19 mouse cellular contexts compared by ENCODE assay signal in genomic region chr11:117839021-117839420, GRCm38 (mm10). TPM values are rescaled to one million over a fixed set of nuclear protein-coding genes. Genes with fewer than 3 reads are reported as not detected.
A peak's percentile ranks its signal among the peaks of the same experiment; 100 is the strongest.
DNase-seq lines count a peak whose midpoint lies in the region; ATAC-seq lines count a peak whose summit lies in the region.
"Had no signal": no experiment of that assay in that cellular context is flagged by ENCODE, and none has a peak within 500 bp of the region (broad histone marks: within the 10 kb centered on the region; RNA-seq: fewer than 3 reads in every experiment).

No protein-coding gene starts in this region.

- no peaks in the 10 kb centered on the region for H3K27me3 ChIP-seq in embryonic facial prominence, embryonic 13.5 days
- H3K27me3 ChIP-seq in embryonic facial prominence, embryonic 10.5 days (replicated peaks; ENCODE audit: low read depth, poor library complexity, severe bottlenecking), result no peaks in the 10 kb centered on the region
- no peaks in the 10 kb centered on the region for H3K27me3 ChIP-seq in liver, embryonic 13.5 days
- H3K27me3 ChIP-seq in stomach, embryonic 16.5 days (ENCODE audit: control insufficient read depth, insufficient read depth, low read length), result no peaks in the 10 kb centered on the region
- H3K27me3 ChIP-seq: CH12.LX; neural tube, embryonic 13.5 days; Patski had no signal

- 0 out of 2 replicates have a peak overlapping the region, but pooled peaks have one; percentile 3 for H3K27ac ChIP-seq in embryonic facial prominence, embryonic 13.5 days
- H3K27ac ChIP-seq in embryonic facial prominence, embryonic 10.5 days (replicated peaks), result no peak overlapping the region
- peak overlapping the region; percentile 94 for H3K27ac ChIP-seq in liver, embryonic 13.5 days
- H3K27ac ChIP-seq in stomach, embryonic 16.5 days (ENCODE audit: low read length), result peak overlapping the region; percentile 80
- H3K27ac ChIP-seq: hindbrain, embryonic 10.5 days; left cerebral cortex, adult 2 months; macrophage; neural tube, embryonic 13.5 days had no signal

- peaks cover 13% of the 10 kb centered on the region for H3K4me1 ChIP-seq in embryonic facial prominence, embryonic 13.5 days
- peaks cover 21% of the 10 kb centered on the region for H3K4me1 ChIP-seq in embryonic facial prominence, embryonic 10.5 days
- H3K4me1 ChIP-seq in liver, embryonic 13.5 days (replicated peaks), result peaks cover 73% of the 10 kb centered on the region
- H3K4me1 ChIP-seq in stomach, embryonic 16.5 days (ENCODE audit: control insufficient read depth, insufficient read depth, low read length), result peaks cover 5% of the 10 kb centered on the region

- H3K9me3 ChIP-seq in embryonic facial prominence, embryonic 13.5 days, result no peaks in the 10 kb centered on the region
- H3K9me3 ChIP-seq in embryonic facial prominence, embryonic 10.5 days, result no peaks in the 10 kb centered on the region
- no peaks in the 10 kb centered on the region for H3K9me3 ChIP-seq in liver, embryonic 13.5 days (replicated peaks)
- H3K9me3 ChIP-seq in stomach, embryonic 16.5 days (replicated peaks; ENCODE audit: control insufficient read depth, low read length), result no peaks in the 10 kb centered on the region
- H3K9me3 ChIP-seq: hindbrain, embryonic 10.5 days; neural tube, embryonic 13.5 days had no signal

- H3K36me3 ChIP-seq in embryonic facial prominence, embryonic 13.5 days, result no peaks in the 10 kb centered on the region
- no peaks in the 10 kb centered on the region for H3K36me3 ChIP-seq in embryonic facial prominence, embryonic 10.5 days (replicated peaks)
- no peaks in the 10 kb centered on the region for H3K36me3 ChIP-seq in liver, embryonic 13.5 days
- no peaks in the 10 kb centered on the region for H3K36me3 ChIP-seq in stomach, embryonic 16.5 days (ENCODE audit: control insufficient read depth, insufficient read depth, low read length)
- H3K36me3 ChIP-seq: hindbrain, embryonic 10.5 days; neural tube, embryonic 13.5 days had no signal

- DNase-seq in embryonic facial prominence, embryonic 10.5 days (ENCODE audit: low spot score), result no peak
- peak; percentile 34 for DNase-seq in left cerebral cortex, postnatal 4 days
- no peak for DNase-seq in left cerebral cortex, adult 18-20 months (ENCODE audit: low spot score in 2 of 2)
- no peak for DNase-seq in liver, embryonic 13.5 days
- no peak for DNase-seq in cerebellum, adult 18-20 months
- DNase-seq in cerebellum, adult 9-10 months, result no peak
- DNase-seq: lung, adult 18-20 months had no signal

- intact Hi-C loops in left cerebral cortex, postnatal 4 days (cut with DNase I), result no loop called here

- no peak for ATAC-seq in embryonic facial prominence, embryonic 13.5 days (ENCODE audit: insufficient number of reproducible peaks, insufficient read depth, low FRiP score, low TSS enrichment, low read depth)
- no peak for ATAC-seq in liver, embryonic 13.5 days (ENCODE audit: low read depth)
- no peak for ATAC-seq in stomach, embryonic 16.5 days (ENCODE audit: insufficient read depth, low FRiP score)
- ATAC-seq: Patski had no signal

- no peak overlapping the region for H3K4me3 ChIP-seq in embryonic facial prominence, embryonic 13.5 days
- H3K4me3 ChIP-seq in embryonic facial prominence, embryonic 10.5 days, result no peak overlapping the region
- peak overlapping the region; percentile 21; the same call in 1 of the 2 replicates for H3K4me3 ChIP-seq in liver, embryonic 13.5 days (replicated peaks)
- no peak overlapping the region for H3K4me3 ChIP-seq in stomach, embryonic 16.5 days (replicated peaks; ENCODE audit: low read length)
- H3K4me3 ChIP-seq: hindbrain, embryonic 10.5 days; left cerebral cortex, adult 2 months; neural tube, embryonic 13.5 days had no signal

- WGBS in embryonic facial prominence, embryonic 13.5 days, result 96% methylated on average over 1 of the region's 1 CpGs
- 92% methylated on average over 1 of the region's 1 CpGs for WGBS in embryonic facial prominence, embryonic 10.5 days
- WGBS in liver, embryonic 13.5 days (ENCODE audit: insufficient replicate concordance), result 25% methylated on average over 1 of the region's 1 CpGs
- WGBS in stomach, embryonic 16.5 days, result 75% methylated on average over 1 of the region's 1 CpGs

- H3K4me2 ChIP-seq in embryonic facial prominence, embryonic 13.5 days, result no peak overlapping the region
- peak overlapping the region; percentile 52 for H3K4me2 ChIP-seq in liver, embryonic 13.5 days
- H3K4me2 ChIP-seq in stomach, embryonic 16.5 days (ENCODE audit: low read depth, low read length), result no peak overlapping the region
- H3K4me2 ChIP-seq: neural tube, embryonic 13.5 days had no signal

- H3K9ac ChIP-seq in embryonic facial prominence, embryonic 13.5 days, result no peak overlapping the region
- H3K9ac ChIP-seq in liver, embryonic 13.5 days, result peak overlapping the region; percentile 60
- no peak overlapping the region for H3K9ac ChIP-seq in stomach, embryonic 16.5 days (ENCODE audit: low read length)
- H3K9ac ChIP-seq: neural tube, embryonic 13.5 days had no signal

RNA-seq across cellular contexts. Expression of gene Birc5, which starts 10.0 kb away (rescaled TPM):
- polyA plus RNA-seq in embryonic facial prominence, embryonic 13.5 days (2015; fragmentation: Nextera tagmentation; extraction: Ambion mirVana), result 326 and 344 TPM in 2 replicates
- 405 and 416 TPM in 2 replicates for polyA plus RNA-seq in embryonic facial prominence, embryonic 10.5 days (2016; fragmentation: Nextera tagmentation; extraction: Ambion mirVana)
- 1 to 10 TPM; 6.3 to 6.7 TPM for total RNA-seq in left cerebral cortex, postnatal 4 days (2021)
- total RNA-seq in left cerebral cortex, adult 18-20 months (2021), result under 1 TPM; 0.65 to 0.87 TPM
- 407 and 437 TPM in 2 replicates for polyA plus RNA-seq in liver, embryonic 13.5 days (2015; fragmentation: Nextera tagmentation; extraction: Ambion mirVana)
- polyA plus RNA-seq in stomach, embryonic 16.5 days (2015; fragmentation: Nextera tagmentation; extraction: Ambion mirVana), result 230 and 247 TPM in 2 replicates

RNA-seq across cellular contexts. Expression of gene Tk1, which starts 13.1 kb away (rescaled TPM):
- polyA plus RNA-seq in embryonic facial prominence, embryonic 13.5 days (2015; fragmentation: Nextera tagmentation; extraction: Ambion mirVana), result 143 and 150 TPM in 2 replicates
- 156 and 161 TPM in 2 replicates for polyA plus RNA-seq in embryonic facial prominence, embryonic 10.5 days (2016; fragmentation: Nextera tagmentation; extraction: Ambion mirVana)
- total RNA-seq in left cerebral cortex, postnatal 4 days (2021), result 1 to 10 TPM; 8.9 to 9.0 TPM
- under 1 TPM; 0.84 to 0.98 TPM for total RNA-seq in left cerebral cortex, adult 18-20 months (2021)
- 150 TPM in 2 replicates for polyA plus RNA-seq in liver, embryonic 13.5 days (2015; fragmentation: Nextera tagmentation; extraction: Ambion mirVana)
- 120 and 128 TPM in 2 replicates for polyA plus RNA-seq in stomach, embryonic 16.5 days (2015; fragmentation: Nextera tagmentation; extraction: Ambion mirVana)

RNA-seq across cellular contexts. Expression of gene Afmid, which starts 13.3 kb away (rescaled TPM):
- 4.2 and 5.1 TPM in 2 replicates for polyA plus RNA-seq in embryonic facial prominence, embryonic 13.5 days (2015; fragmentation: Nextera tagmentation; extraction: Ambion mirVana)
- polyA plus RNA-seq in embryonic facial prominence, embryonic 10.5 days (2016; fragmentation: Nextera tagmentation; extraction: Ambion mirVana), result 3.5 and 4.8 TPM in 2 replicates
- total RNA-seq in left cerebral cortex, postnatal 4 days (2021), result 10 to 100 TPM in 1 of 2 experiments, 1 to 10 TPM in 1; 7.8 to 11.5 TPM
- 1 to 10 TPM; 4.1 to 6.3 TPM for total RNA-seq in left cerebral cortex, adult 18-20 months (2021)
- 7.8 and 8.8 TPM in 2 replicates for polyA plus RNA-seq in liver, embryonic 13.5 days (2015; fragmentation: Nextera tagmentation; extraction: Ambion mirVana)
- 6.8 and 8.5 TPM in 2 replicates for polyA plus RNA-seq in stomach, embryonic 16.5 days (2015; fragmentation: Nextera tagmentation; extraction: Ambion mirVana)

RNA-seq across cellular contexts. Expression of gene Tmem235, which starts 21.5 kb away (rescaled TPM):
- not detected in 2 replicates for polyA plus RNA-seq in embryonic facial prominence, embryonic 13.5 days (2015; fragmentation: Nextera tagmentation; extraction: Ambion mirVana)
- 0.10 TPM in 1 of 2 replicates, not detected in the other for polyA plus RNA-seq in embryonic facial prominence, embryonic 10.5 days (2016; fragmentation: Nextera tagmentation; extraction: Ambion mirVana)
- total RNA-seq in left cerebral cortex, postnatal 4 days (2021), result not detected
- total RNA-seq in left cerebral cortex, adult 18-20 months (2021), result not detected
- polyA plus RNA-seq in liver, embryonic 13.5 days (2015; fragmentation: Nextera tagmentation; extraction: Ambion mirVana), result not detected in 2 replicates
- polyA plus RNA-seq in stomach, embryonic 16.5 days (2015; fragmentation: Nextera tagmentation; extraction: Ambion mirVana), result not detected in 2 replicates
- total RNA-seq: CH12.LX; granulocyte monocyte progenitor cell, adult 5-6 weeks had no signal
- polyA plus RNA-seq: embryonic facial prominence, embryonic 11.5 days; frontal cortex, adult 2 months; hindbrain, embryonic 10.5 days; macrophage; neural tube, embryonic 13.5 days had no signal

RNA-seq across cellular contexts. Expression of gene Gm20708, which starts 29.6 kb away (rescaled TPM):
- polyA plus RNA-seq in embryonic facial prominence, embryonic 13.5 days (2015; fragmentation: Nextera tagmentation; extraction: Ambion mirVana), result 0.66 and 0.99 TPM in 2 replicates
- 0.28 and 0.41 TPM in 2 replicates for polyA plus RNA-seq in embryonic facial prominence, embryonic 10.5 days (2016; fragmentation: Nextera tagmentation; extraction: Ambion mirVana)
- 1 to 10 TPM; 4.4 to 5.1 TPM for total RNA-seq in left cerebral cortex, postnatal 4 days (2021)
- total RNA-seq in left cerebral cortex, adult 18-20 months (2021), result 1 to 10 TPM in 1 of 2 experiments, under 1 TPM in 1; 0.86 to 2.6 TPM
- 0.30 TPM in 1 of 2 replicates, not detected in the other for polyA plus RNA-seq in liver, embryonic 13.5 days (2015; fragmentation: Nextera tagmentation; extraction: Ambion mirVana)
- polyA plus RNA-seq in stomach, embryonic 16.5 days (2015; fragmentation: Nextera tagmentation; extraction: Ambion mirVana), result 0.16 and 0.68 TPM in 2 replicates
- polyA plus RNA-seq: embryonic facial prominence, embryonic 11.5 days; testis, adult 2 months had no signal
